Mouse (Mus musculus): ENCODE measurements around the gene Rbm8a2.

DNA sequence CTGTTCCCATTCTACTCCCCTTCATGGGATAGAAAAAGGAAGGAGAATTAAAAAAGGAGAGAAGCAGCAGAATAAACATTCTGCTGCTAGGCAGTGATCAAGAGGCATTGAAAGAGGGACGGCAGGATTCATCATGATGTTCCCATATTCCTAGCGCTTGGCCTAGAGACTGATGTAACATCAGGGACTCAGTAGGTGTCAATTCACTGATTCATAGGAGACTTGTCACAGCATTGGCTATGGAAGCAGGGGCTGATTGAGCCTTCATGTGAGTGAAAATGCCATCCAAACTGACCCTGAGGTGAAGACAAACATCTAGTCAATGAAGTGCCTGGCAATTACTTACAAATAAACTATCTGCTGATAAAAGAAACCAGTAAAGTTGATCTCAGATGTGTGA lies 28.1 kb downstream of the Rbm8a2 start:
- TF ChIP-seq CTCF (IDR thresholded peaks at IDR 0.05; ENCODE audit: borderline replicate concordance, insufficient read depth, low read depth, low read length) (no peak), POLR2A (IDR thresholded peaks at IDR 0.05; ENCODE audit: borderline replicate concordance, insufficient read depth, low read length) (no peak)

All from cerebellum, adult 2 months (tissue).